Mouse (Mus musculus): Measurements from ENCODE around the gene Mgrn1. TPM values are rescaled to one million over a fixed set of nuclear protein-coding genes. Genes with fewer than 3 reads are reported as not detected.
A peak's percentile ranks its signal among the peaks of the same experiment; 100 is the strongest.

The Mgrn1 gene
- polyA plus RNA-seq, 1 experiment from 2014 or later, result 36.7 TPM

GRCm38 (mm10) chr16:4976180-4976579 is 90.1 kb downstream of the Mgrn1 start:
- no peak for TF ChIP-seq CTCF (IDR thresholded peaks at IDR 0.05; ENCODE audit: low read depth)
- TF ChIP-seq EP300 (IDR thresholded peaks at IDR 0.05; ENCODE audit: low read depth), result no peak
- ATAC-seq (no peak), DNase-seq (no peak)
- Histone ChIP-seq H3K9me3 (ENCODE audit: low read length) (no peaks in the 10 kb centered on the region), H3K9ac (replicated peaks) (no peak overlapping the region), H3K36me3 (replicated peaks; ENCODE audit: insufficient read depth, low read length) (no peaks in the 10 kb centered on the region), H3K4me1 (ENCODE audit: insufficient read depth) (peaks cover 2% of the 10 kb centered on the region; the same call in 1 of the 2 replicates), H3K4me2 (ENCODE audit: low read depth, low read length) (no peak overlapping the region), H3K27me3 (ENCODE audit: insufficient read depth, low read length) (no peaks in the 10 kb centered on the region), H3K4me3 (ENCODE audit: low read depth, low read length) (no peak overlapping the region), H3K27ac (ENCODE audit: low read depth) (no peak overlapping the region)
- WGBS (ENCODE audit: insufficient replicate concordance), result 66% methylated on average over 2 of the region's 2 CpGs

- no peaks in the 10 kb centered on the region for H3K27me3 ChIP-seq (ENCODE audit: insufficient read depth, low read length)
- peak; percentile 39 for DNase-seq
- H3K36me3 ChIP-seq (replicated peaks; ENCODE audit: insufficient read depth, low read length), result no peaks in the 10 kb centered on the region
- peak; percentile 50 for ATAC-seq
- peaks cover 2% of the 10 kb centered on the region; the same call in 1 of the 2 replicates for H3K4me1 ChIP-seq (ENCODE audit: insufficient read depth)
- 50% methylated on average over 5 of the region's 5 CpGs for WGBS (ENCODE audit: insufficient replicate concordance)
- TF ChIP-seq EP300 (IDR thresholded peaks at IDR 0.05; ENCODE audit: low read depth), result no peak
- TF ChIP-seq CTCF (IDR thresholded peaks at IDR 0.05; ENCODE audit: low read depth), result no peak
- H3K4me3 ChIP-seq (ENCODE audit: low read depth, low read length), result no peak overlapping the region
- H3K9me3 ChIP-seq (ENCODE audit: low read length), result no peaks in the 10 kb centered on the region
- no peak overlapping the region for H3K27ac ChIP-seq (ENCODE audit: low read depth)
- no peak overlapping the region for H3K9ac ChIP-seq (replicated peaks)
- no peak overlapping the region for H3K4me2 ChIP-seq (ENCODE audit: low read depth, low read length)
These were observed 92.4 kb downstream of the Mgrn1 start for GRCm38 (mm10) chr16:4978275-4979051.

- H3K9me3 ChIP-seq (ENCODE audit: low read length), result no peaks in the 10 kb centered on the region
- no peak overlapping the region for H3K9ac ChIP-seq (replicated peaks)
- no peaks in the 10 kb centered on the region for H3K27me3 ChIP-seq (ENCODE audit: insufficient read depth, low read length)
- DNase-seq (peak; percentile 53), ATAC-seq (peak; percentile 73)
- H3K4me2 ChIP-seq (ENCODE audit: low read depth, low read length), result no peak overlapping the region
- peak; percentile 74 for TF ChIP-seq CTCF (IDR thresholded peaks at IDR 0.05; ENCODE audit: low read depth)
- TF ChIP-seq EP300 (IDR thresholded peaks at IDR 0.05; ENCODE audit: low read depth), result no peak
- no peaks in the 10 kb centered on the region for H3K36me3 ChIP-seq (replicated peaks; ENCODE audit: insufficient read depth, low read length)
- no peak overlapping the region for H3K27ac ChIP-seq (ENCODE audit: low read depth)
- peaks cover 2% of the 10 kb centered on the region; the same call in 1 of the 2 replicates for H3K4me1 ChIP-seq (ENCODE audit: insufficient read depth)
- no peak overlapping the region for H3K4me3 ChIP-seq (ENCODE audit: low read depth, low read length)
- WGBS (ENCODE audit: insufficient replicate concordance), result 60% methylated on average over 4 of the region's 4 CpGs
These were observed 93.8 kb downstream of the Mgrn1 start for GRCm38 (mm10) chr16:4979755-4980380.

- Histone ChIP-seq H3K4me3 (ENCODE audit: low read depth, low read length) (no peak overlapping the region), H3K9ac (replicated peaks) (no peak overlapping the region), H3K36me3 (replicated peaks; ENCODE audit: insufficient read depth, low read length) (no peaks in the 10 kb centered on the region), H3K9me3 (ENCODE audit: low read length) (no peaks in the 10 kb centered on the region), H3K4me1 (ENCODE audit: insufficient read depth) (no peaks in the 10 kb centered on the region), H3K4me2 (ENCODE audit: low read depth, low read length) (no peak overlapping the region), H3K27ac (ENCODE audit: low read depth) (no peak overlapping the region), H3K27me3 (ENCODE audit: insufficient read depth, low read length) (no peaks in the 10 kb centered on the region)
- 82% methylated on average over 12 of the region's 12 CpGs for WGBS (ENCODE audit: insufficient replicate concordance)
- ATAC-seq (no peak), DNase-seq (no peak)
- TF ChIP-seq CTCF (IDR thresholded peaks at IDR 0.05; ENCODE audit: low read depth) (no peak), EP300 (IDR thresholded peaks at IDR 0.05; ENCODE audit: low read depth) (no peak)
These were observed 98.7 kb downstream of the Mgrn1 start for GRCm38 (mm10) chr16:4984717-4985116.

Other genes with a start within 250 kb of the Mgrn1 start
- gene Vasn, start 246.3 kb upstream of the Mgrn1 start, polyA plus RNA-seq (2015; fragmentation: Nextera tagmentation; extraction: Ambion mirVana), result 1.6 and 1.9 TPM in 2 replicates
- gene Dnaja3, start 246.3 kb upstream of the Mgrn1 start, polyA plus RNA-seq (2015; fragmentation: Nextera tagmentation; extraction: Ambion mirVana), result 66.0 and 70.5 TPM in 2 replicates
- 6.8 and 10.3 TPM in 2 replicates for gene Coro7, start 206.5 kb upstream of the Mgrn1 start, polyA plus RNA-seq (2015; fragmentation: Nextera tagmentation; extraction: Ambion mirVana)
- 20.4 and 24.1 TPM in 2 replicates for gene Nmral1, start 166.9 kb upstream of the Mgrn1 start, polyA plus RNA-seq (2015; fragmentation: Nextera tagmentation; extraction: Ambion mirVana)
- gene Hmox2, start 159.9 kb upstream of the Mgrn1 start, polyA plus RNA-seq (2015; fragmentation: Nextera tagmentation; extraction: Ambion mirVana), result 56.8 and 57.7 TPM in 2 replicates
- gene Cdip1, start 96.0 kb upstream of the Mgrn1 start, polyA plus RNA-seq (2015; fragmentation: Nextera tagmentation; extraction: Ambion mirVana), result 46.8 and 50.3 TPM in 2 replicates
- 0.09 TPM in 1 of 2 replicates, not detected in the other for gene 4930562C15Rik, start 50.8 kb upstream of the Mgrn1 start, polyA plus RNA-seq (2015; fragmentation: Nextera tagmentation; extraction: Ambion mirVana)
- gene Ubald1, start 5.9 kb upstream of the Mgrn1 start, polyA plus RNA-seq (2015; fragmentation: Nextera tagmentation; extraction: Ambion mirVana), result 15.6 and 16.7 TPM in 2 replicates
- gene Nudt16l1, start 52.5 kb downstream of the Mgrn1 start, polyA plus RNA-seq (2015; fragmentation: Nextera tagmentation; extraction: Ambion mirVana), result 38.9 and 40.2 TPM in 2 replicates
- gene Anks3, start 78.0 kb downstream of the Mgrn1 start, polyA plus RNA-seq (2015; fragmentation: Nextera tagmentation; extraction: Ambion mirVana), result 10.5 and 13.0 TPM in 2 replicates
- gene Sept12, start 111.6 kb downstream of the Mgrn1 start, polyA plus RNA-seq (2015; fragmentation: Nextera tagmentation; extraction: Ambion mirVana), result not detected in 2 replicates
- gene Smim22, start 121.0 kb downstream of the Mgrn1 start, polyA plus RNA-seq (2015; fragmentation: Nextera tagmentation; extraction: Ambion mirVana), result 23.6 and 23.7 TPM in 2 replicates
- 105 and 114 TPM in 2 replicates for gene Rogdi, start 127.3 kb downstream of the Mgrn1 start, polyA plus RNA-seq (2015; fragmentation: Nextera tagmentation; extraction: Ambion mirVana)
- gene Glyr1, start 163.6 kb downstream of the Mgrn1 start, polyA plus RNA-seq (2015; fragmentation: Nextera tagmentation; extraction: Ambion mirVana), result 31.4 and 35.7 TPM in 2 replicates
- gene Ubn1, start 163.8 kb downstream of the Mgrn1 start, polyA plus RNA-seq (2015; fragmentation: Nextera tagmentation; extraction: Ambion mirVana), result 6.4 and 6.5 TPM in 2 replicates
- 0.39 and 0.54 TPM in 2 replicates for gene Ppl, start 246.2 kb downstream of the Mgrn1 start, polyA plus RNA-seq (2015; fragmentation: Nextera tagmentation; extraction: Ambion mirVana)

All from liver, postnatal 0 days (tissue).